Mouse (Mus musculus): ENCODE results near the gene Morf4l1.

Morf4l1 gene

GRCm38 (mm10) chr9:90114567-90115307 is at the start of gene Morf4l1:
Morf4l1 (minus strand) TSS chr9:90114774.
- DNase-seq (ENCODE audit: low read depth, low spot score) = peak; percentile 89

GRCm38 (mm10) chr9:90163749-90164095 is 49.1 kb upstream of the Morf4l1 start:
- peak; percentile 11 for DNase-seq (ENCODE audit: low read depth, low spot score)

- DNase-seq (ENCODE audit: low read depth, low spot score) = peak; percentile 29
Observed at GRCm38 (mm10) chr9:90162926-90163748, 48.6 kb upstream of the Morf4l1 start, which contains the start of gene Adamts7. Adamts7 (plus strand) TSS chr9:90163069.

- no peak for DNase-seq (ENCODE audit: low read depth, low spot score)
Observed at GRCm38 (mm10) chr9:90162243-90162925, 47.8 kb upstream of the Morf4l1 start.

GRCm38 (mm10) chr9:90146869-90147268 is 32.3 kb upstream of the Morf4l1 start:
- DNase-seq (ENCODE audit: low read depth, low spot score) = no peak

GRCm38 (mm10) chr9:90145788-90146187 is 31.2 kb upstream of the Morf4l1 start:
- DNase-seq (ENCODE audit: low read depth, low spot score) = no peak

GRCm38 (mm10) chr9:90136678-90136965 is 22.0 kb upstream of the Morf4l1 start:
- no peak for DNase-seq (ENCODE audit: low read depth, low spot score)

GRCm38 (mm10) chr9:90135963-90136677 is 21.5 kb upstream of the Morf4l1 start:
- DNase-seq (ENCODE audit: low read depth, low spot score) = no peak

GRCm38 (mm10) chr9:90135466-90135865 is 20.9 kb upstream of the Morf4l1 start:
- no peak for DNase-seq (ENCODE audit: low read depth, low spot score)

- no peak for DNase-seq (ENCODE audit: low read depth, low spot score)
Observed at GRCm38 (mm10) chr9:90133562-90134355, 19.2 kb upstream of the Morf4l1 start.

- no peak for DNase-seq (ENCODE audit: low read depth, low spot score)
Observed at GRCm38 (mm10) chr9:90128636-90129201, 14.1 kb upstream of the Morf4l1 start.

- no peak for DNase-seq (ENCODE audit: low read depth, low spot score)
Observed at GRCm38 (mm10) chr9:90127146-90127545, 12.6 kb upstream of the Morf4l1 start.

- peak; percentile 34 for DNase-seq (ENCODE audit: low read depth, low spot score)
Observed at GRCm38 (mm10) chr9:90126260-90127010, 11.9 kb upstream of the Morf4l1 start.

- DNase-seq (ENCODE audit: low read depth, low spot score) = no peak
Observed at GRCm38 (mm10) chr9:90125416-90126099, 11.0 kb upstream of the Morf4l1 start.

- DNase-seq (ENCODE audit: low read depth, low spot score) = no peak
Observed at GRCm38 (mm10) chr9:90124873-90125245, 10.3 kb upstream of the Morf4l1 start.

GRCm38 (mm10) chr9:90124156-90124872 is 9.7 kb upstream of the Morf4l1 start:
- no peak for DNase-seq (ENCODE audit: low read depth, low spot score)

GRCm38 (mm10) chr9:90122246-90122740 is 7.7 kb upstream of the Morf4l1 start:
- no peak for DNase-seq (ENCODE audit: low read depth, low spot score)

- no peak for DNase-seq (ENCODE audit: low read depth, low spot score)
Observed at GRCm38 (mm10) chr9:90117234-90117633, 2.7 kb upstream of the Morf4l1 start.

GRCm38 (mm10) chr9:90115308-90115700 is 730 bp upstream of the Morf4l1 start:
- no peak for DNase-seq (ENCODE audit: low read depth, low spot score)
